Mouse (Mus musculus) right cerebral cortex, postnatal 10 days (tissue): Measurements from ENCODE around the gene Ythdf1.
A peak's percentile ranks its signal among the peaks of the same experiment; 100 is the strongest.

ENCODE experiments used
- DNase-seq, 2 experiments: peaks; one replicate each; pipeline ENCODE4 v3.0.0; 2021; ENCODE audit warnings: low spot score in 2 of 2

The Ythdf1 gene

DNA sequence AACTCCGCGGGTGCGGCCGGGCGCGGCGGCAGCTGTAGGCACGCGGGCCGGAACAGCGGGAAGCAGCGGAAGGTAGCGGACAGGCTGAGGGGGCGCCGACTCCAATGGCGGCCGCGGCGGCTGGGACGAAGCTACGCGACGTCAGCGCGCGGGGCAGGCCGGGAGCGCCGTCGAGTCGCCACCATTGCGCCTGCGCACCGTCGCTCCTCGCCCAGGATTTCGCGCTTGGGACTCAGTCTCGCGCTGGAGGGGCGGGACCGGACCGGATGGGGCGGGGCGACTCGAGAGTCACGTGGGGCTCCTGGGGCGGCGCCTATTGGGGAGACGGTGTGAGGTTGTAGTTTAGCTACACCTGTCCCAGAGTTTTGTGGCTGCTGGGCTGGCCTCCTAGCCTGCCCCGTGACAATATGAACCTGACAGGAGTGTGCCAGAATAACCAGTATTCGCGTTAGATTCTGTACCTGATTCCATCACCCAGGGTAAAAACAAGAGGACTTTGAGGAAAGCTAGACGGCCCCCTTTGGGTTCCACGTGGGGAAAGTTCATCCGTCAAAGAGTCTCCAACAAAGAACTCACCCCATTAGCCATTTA lies at the start of gene Ythdf1:
Gene Ythdf1, minus strand, starts transcription at position 140 of the 591 bp plus-strand sequence.
- peak; percentile 97 to 99 for DNase-seq

DNA sequence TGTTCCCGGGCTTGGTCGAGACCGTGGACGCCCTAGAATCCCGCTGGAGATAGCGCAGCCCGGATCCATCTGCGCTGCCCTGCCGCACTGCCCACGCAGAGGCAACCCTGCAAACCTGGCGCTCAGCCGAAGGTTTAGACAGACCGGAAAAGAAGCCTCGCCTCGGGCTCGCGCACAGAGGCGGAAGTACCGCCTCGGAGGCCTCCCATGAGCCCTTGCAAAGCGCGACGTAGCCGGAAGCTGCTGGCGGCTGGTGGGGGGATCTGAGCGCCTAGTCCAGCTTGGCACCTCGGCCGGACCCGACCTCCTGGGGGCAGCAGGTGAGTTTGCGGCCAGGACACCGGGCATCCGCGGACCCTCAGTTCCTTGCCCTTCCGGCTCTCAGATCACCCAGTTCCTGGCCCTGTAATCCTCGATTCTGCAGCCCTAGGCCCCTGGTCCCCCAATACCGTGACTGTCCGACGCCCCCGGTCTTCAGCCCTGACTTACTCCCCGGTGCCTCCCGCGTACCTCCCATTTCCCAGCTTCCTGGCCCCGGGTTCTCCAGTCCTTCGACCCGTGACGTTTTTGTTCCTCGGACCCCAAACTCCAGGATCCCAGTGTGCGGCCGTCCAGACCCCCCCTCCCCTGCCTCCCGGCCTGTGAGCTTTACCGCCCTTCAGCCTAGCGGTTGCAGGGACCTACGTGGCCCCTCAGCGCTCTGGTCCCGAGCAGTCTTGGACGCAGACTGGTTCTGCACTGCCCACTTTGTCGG lies 46.4 kb upstream of the Ythdf1 start, which contains the start of gene Arfgap1:
Gene Arfgap1, plus strand, starts transcription at position 216 of the 754 bp plus-strand sequence.
- peak; percentile 96 for DNase-seq

DNA sequence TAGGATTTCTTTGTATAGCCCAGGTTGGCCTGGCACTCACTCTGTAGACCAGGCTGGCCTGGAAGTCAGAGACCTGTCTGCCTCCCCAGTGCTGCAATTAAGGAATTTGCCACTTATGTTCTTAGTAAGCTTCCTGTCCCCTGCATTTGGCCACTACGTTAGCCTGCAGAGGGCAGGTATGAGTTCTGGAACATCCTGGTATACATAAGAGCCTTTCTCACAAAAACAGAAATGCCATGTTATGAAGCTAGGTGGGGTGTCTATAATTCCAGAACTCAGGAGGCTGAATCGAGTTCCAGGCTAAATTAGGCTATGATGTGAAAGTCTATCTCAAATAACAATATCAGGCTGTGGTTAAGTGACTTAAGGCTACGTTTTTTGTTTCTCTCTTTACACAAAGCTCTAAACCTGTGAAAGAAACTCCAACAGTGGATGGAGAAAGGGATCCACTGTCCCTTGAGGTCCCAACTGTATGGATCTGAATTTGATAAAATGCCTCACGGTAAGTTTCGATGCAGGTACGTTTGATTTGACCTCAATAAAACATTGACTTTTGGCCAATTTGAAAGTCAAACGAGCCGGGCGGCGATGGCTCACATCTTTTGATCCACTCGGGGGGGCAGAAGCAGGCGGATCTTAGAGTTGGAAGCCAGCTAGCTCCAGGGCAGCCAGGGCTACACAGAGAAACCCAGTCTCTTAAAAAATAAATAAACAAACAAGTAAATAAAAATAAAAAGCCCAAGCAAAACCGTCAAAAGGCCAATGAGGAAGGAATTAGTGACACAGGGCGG lies 45.5 kb upstream of the Ythdf1 start:
- no peak for DNase-seq

DNA sequence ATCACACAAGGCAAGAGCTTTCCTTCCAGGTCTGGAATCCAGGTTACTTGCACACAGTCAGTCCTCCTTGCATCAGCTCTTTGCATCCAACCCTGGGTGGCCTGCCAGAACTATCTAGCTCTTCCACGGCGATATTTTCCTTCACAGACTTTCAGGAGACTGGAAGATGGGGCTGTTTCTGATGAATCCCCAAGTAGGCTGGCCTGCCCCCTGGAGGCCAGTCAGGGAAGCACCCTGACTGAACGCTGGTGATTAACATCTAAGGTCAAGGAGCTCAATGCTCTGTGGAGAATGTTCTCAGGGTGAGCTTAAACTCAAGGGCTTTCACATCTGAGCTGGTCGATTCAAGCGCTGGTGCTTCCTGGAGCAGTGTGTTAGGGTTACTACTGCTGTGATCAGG lies 43.2 kb upstream of the Ythdf1 start:
- peak in 1 of 2 experiments; percentile 75 for DNase-seq

DNA sequence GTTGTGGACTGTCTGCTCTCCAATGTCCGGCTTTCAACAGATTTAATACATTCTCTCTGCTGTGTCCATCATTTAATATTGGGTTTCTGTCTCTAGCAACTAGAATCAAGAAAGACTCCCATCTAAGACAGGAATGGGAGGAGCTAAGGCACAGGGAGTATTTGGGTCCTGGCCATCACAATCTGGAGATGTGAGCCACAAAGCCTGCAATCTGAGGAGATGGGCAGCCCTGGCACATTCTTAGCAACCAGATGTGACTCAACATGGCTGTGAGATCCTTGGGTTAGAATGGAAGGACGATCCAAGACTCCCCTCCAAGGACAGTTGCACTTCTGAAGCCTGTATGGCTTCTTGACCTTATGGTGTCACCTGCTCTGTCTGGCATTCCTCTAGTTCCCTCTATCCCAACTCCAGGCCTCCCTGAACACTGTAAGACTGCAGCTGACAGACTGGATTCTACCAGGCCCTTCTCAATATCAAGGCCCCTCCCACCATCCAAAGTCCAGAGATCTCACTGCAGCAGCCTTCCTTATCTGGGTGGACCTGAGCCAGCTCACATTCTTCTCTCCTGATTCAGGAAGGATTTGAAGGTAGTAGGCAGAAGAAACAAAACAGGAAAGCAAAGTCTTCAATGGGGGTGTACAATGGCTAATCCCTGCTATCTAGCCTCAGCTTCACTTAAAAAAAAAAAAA lies 42.0 kb upstream of the Ythdf1 start:
- no peak for DNase-seq

DNA sequence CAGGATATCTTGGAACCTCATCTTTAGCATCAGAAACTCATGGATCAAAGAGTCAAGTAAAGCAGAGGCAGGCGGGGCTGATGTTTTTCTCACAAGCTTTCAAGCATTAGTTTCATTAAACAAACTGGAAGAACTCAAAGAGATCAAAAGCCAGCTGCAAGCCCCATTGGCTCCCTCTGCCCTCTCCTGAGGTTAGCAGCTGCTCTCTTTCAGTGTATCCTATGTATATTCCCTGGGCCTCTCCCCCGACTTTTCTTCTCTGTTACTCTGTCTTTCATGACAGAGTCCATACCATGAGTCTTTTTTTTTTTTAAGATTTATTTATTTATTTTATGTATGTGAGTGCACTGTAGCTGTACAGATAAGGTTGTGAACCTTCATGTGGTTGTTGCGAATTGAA lies 39.4 kb upstream of the Ythdf1 start:
- no peak for DNase-seq

DNA sequence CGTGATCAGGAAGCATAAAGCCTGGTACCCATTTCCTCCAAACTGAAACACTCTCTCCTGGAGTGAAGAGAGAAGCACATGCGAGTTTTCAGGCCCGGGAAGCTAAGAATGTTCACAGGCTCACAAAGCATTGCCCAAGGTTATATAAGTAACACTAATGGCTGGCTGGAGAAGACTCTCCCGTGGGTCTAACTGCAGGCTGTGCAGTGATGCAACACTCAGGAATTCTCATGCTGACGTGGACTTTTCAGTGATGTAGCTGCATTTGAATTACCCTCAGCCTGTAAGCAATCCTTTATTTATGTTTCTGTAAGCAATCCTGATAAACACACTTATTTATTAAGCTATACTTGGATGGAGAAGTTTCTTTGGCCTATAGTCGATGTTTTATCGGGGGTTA lies 38.9 kb upstream of the Ythdf1 start:
- DNase-seq, result no peak

DNA sequence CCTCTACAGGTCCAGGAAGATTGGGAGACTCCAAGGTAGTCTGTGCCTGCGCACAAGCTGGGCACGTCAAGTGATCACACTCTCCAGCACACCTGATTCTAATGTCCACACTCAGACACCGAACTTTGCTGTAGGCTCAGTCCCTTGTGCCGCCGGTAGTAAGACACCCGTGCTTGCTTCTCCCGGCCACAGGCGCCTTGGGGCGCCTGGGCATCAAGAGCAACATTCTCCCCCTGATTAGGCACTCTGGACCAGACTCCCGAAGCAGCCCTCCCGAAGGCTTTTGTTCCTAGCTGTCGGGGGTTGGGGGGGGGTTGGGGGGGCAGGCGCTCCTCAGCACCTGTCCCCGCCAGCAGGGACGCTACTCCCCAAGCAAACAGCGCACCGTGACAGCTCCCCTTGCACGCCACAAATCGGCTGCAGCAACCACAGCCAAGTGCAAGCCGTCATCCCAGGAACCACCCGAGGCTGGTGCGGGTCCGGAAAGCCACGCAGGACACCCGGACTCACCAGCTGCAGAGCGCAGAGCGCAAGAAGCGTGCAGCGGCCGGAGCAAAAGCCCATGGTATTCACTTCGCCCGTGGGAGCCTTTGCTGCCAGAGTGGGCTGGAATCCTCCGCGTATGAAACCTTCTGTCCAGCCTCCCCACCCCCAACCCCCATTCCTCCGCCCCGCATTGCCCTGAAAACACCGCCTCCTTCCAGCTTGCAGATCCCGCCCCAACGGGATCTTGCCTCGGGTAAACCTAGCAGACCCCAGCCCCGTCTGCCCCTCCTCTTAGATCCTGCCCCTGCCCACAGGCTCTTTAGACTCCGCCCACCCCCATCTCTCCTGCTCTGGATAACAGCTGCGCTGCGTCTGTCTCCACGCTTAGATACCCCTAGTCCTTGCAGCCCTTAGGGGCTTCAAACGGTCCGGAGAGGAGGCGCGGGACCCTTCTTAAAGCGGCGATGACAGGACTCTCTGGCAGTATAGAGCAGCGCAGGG lies 33.6 kb upstream of the Ythdf1 start, which contains the start of gene Nkain4:
Gene Nkain4, minus strand, starts transcription at position 639 of the 987 bp plus-strand sequence.
- DNase-seq, result peak; percentile 80 to 84

DNA sequence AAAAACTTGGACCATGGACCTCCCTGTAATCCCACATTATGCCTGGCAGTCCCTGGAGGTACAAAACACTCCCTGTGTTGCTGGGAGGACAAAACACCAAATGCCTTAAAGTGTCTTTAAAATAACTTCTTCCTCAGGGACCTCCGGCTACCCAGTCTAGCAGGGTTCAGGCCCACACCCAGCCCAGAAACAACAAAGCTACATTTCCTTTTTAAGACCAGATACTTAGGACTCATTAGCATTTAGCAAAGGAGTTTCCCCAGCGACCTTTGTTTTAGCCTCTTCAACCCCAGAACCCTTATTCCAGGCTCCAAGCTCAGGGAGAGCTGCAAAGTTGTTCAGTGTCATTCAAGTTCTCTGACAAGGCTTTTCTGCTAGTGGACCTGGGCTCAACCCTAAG lies 32.9 kb upstream of the Ythdf1 start:
- DNase-seq, result no peak

DNA sequence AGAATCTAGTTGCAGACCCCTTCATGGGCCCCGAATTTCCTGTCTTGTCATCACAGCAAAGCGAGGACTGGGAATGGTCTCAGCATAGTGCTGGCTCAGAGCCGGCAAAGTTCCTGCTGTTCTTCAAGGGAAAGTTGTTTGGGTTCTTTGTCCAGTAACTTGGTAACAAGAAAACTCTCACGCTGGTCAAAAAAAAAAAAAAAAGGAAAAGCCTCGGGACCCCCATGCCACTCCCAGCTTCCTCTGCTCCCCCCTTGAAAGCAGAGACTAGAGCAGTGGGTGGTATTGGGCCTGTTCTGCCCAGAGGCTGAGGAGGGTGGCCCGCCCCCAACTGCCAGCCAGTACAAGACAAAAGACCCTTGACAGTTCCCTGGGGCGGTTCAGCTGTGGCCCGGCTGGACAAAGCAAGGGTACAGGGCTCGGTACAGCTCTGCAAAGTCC lies 32.0 kb upstream of the Ythdf1 start:
- peak; percentile 68 to 72 for DNase-seq

DNA sequence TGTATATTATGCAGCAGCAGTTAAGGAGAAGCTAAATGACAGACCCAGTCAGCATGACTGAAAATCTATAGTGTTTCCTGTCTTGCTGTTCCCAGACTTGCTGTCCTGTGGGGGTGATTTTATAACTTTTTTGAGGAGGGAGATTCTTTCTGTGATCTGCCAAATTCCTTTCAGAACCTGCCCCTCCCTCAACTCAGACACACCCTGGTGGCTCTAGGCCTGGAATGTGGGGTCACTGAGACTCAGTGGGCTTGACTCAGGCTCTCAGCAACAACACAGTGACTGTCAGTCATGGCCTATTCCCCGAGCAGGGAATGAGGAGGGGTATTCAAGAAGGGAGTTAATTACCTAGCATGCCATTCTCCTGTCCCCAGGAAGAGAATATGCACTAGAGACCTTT lies 29.2 kb upstream of the Ythdf1 start:
- DNase-seq, result no peak

DNA sequence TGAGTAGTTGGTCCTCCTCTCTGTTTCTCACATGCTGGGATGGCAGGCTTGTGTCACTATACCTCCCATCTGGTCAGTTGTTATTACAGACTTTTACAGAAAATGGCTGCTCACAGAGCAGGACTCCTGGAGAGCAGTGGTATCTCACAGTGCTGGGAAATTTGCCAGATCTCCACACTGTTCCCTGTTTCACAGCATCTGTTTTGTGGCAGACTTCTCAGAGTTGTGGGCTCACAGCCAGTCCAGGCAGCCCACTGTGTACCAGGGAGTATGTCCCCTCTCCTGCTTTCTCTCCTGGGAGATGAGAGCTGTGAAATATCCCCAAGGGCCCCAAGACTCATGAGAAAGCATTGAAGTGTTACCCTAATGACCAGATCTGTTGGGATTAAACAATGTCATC lies 21.1 kb upstream of the Ythdf1 start:
- DNase-seq, result peak; percentile 61 to 71

DNA sequence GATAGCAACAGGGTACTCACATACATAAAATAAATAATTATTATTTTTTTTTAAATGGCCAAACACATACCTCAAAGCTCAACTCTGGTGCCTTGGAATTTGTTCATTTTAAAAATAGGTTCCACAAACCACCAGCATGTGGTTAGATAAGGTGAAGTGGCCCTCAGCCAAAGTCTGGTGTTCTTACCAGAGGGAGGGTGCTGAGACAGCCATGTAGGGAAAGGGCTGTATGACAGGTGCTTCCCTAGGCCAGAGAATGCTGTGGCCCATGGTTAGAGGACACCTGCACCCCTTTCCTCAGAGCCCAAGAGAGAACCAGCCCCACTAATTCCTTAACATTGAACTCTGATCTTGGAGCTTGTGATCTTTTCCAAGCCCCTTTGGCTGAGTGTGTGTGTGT lies 19.4 kb upstream of the Ythdf1 start:
- DNase-seq, result no peak

DNA sequence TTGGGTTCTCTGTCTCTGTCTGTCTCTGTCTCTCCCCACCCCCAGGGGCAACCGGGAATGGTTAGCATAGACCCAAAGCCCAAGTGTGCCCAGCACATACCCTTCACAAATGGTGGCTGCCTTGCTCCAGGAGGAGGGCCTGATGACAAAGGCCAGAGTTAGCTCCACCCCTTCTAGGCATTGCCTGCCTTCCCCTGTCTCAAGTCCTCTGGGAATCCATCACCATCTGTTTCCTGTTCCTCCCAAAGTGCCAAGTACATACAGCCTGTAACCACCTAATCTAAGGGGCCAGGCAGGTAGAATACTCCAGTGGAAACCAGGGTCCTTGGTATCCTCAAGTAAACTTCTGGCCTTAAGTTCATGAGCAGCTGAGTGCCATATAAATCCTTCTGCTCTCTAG lies 11.7 kb upstream of the Ythdf1 start:
- DNase-seq, result no peak

DNA sequence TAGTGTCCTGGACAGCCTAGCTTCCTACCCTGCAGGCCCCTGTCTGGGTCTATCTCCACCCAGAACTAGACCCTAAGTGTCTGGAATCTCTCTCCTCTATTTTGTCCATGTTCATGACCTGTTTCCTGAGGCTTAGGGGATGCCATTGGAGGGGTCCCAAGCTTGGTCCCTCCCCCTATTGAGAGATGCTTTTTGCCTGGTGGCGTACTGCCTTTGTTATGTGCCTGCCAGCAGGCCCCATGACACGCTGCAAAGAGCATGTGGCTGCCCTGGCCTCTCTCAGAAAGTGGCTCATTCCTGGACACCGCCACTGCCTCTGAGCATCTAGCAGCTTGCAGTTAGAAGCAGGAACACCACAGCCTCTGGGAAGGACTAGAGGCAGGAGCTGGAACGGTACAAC lies 8.0 kb upstream of the Ythdf1 start, which contains the start of gene Birc7:
Gene Birc7, plus strand, starts transcription at position 301 of the 400 bp plus-strand sequence.
- DNase-seq, result no peak

DNA sequence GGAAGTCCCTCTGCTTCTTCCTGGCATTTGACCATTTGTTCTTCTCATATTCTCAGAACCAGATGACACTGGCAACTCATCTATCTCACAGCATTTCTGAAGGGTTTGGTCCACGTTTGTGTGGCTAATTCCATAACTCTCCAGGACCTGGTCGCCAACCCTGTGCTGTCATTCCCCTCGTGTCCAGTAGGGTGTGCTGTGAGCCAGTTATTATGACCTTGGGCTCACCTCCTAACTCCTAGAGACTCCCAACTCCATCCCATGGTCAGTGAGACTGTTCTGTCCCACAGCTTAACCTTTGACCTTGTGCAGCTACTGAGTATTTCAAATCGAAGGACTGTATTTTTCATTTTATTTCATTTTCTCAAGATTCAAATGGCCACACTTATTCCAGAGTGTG lies 4.4 kb upstream of the Ythdf1 start:
- peak; percentile 63 to 76 for DNase-seq

DNA sequence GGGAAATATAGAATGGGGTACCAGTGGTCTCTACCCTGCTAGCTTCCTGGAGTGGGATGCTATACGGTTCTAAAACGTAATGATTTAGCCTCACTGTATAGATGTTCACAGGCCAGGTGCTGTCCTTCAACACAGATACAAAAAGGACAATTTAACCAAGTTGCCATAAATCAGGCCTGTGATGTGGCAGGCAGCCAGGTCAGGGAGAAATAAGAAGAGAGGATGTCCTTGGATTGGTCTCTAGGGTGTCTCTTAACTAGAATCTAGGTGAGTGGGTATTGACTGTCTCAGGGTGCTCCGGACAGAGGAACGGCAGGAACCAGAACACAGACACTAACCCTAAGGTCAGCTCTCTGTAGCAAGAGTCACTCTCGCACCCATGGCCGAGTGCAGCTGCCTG lies 2.0 kb upstream of the Ythdf1 start:
- DNase-seq, result no peak

DNA sequence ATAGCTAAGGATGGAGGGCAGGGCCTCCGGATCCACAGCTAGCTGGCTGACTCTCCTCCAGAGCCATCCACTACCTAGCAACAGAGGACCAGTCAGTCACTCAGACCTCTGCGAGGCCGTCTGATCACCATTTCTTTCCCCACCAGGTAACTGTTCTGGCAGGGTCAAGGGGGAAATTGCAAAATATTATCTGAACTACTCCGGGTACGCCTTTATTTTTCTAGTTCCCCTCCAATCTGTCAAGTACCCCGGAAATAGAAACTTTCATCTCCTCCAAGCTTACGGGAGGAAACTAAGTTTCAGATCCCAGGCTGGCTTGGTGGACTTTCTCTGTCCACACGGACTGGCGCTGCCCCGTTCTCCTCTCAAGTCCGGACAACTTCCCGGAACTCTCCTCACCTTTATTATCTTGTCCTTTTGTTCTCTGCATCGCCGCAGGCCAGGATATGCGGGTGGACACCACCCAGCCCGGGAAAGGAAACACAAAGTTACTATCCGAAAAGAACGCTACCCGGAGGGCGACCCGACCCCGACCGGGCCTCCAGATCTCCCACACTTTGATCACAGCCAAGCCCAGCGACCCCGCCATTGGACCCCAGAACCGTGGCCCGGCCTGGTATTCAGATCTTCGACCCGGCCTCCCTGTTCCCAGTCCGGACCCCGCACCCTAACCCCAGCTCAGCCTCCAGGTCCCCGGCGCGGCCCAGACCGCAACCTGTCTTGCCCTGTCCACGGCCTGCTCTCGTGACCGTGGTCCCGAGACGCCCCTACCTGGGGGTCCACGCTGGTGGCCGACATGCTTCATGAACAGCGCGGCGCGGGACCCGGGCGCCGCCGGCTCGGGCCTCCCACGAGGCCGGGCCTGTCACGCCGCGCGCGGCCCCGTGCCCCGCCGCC lies 588 bp downstream of the Ythdf1 start:
- DNase-seq, result peak; percentile 46 to 52

DNA sequence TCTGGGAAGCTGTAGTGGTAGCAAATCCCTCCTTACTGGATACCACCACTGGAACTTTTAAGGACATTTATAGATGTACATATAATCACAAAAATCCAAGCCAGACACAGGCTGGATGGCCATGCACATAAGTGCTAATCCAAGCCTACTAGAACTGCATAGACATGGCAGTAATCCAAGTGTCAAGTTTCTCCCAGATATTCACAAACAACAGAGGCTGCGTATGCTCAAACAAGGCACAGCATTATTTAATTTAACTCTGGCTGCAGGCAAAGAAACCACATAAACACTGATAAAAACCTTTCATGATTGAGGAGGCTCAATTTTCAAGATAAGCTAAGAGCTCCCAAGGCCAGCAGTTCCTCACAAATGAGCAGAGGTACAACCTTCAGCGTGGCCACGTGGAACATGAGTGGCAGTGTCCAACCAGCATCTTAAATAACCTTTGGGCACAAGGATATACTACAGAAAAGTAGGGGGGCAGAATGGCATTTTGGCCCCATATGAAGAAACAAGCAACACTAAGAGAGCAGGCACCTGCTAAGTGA lies 4.8 kb downstream of the Ythdf1 start:
- DNase-seq, result no peak
